Mouse (Mus musculus): ENCODE measurements at regions not wholly inside any gene's neighbourhood (a gene's known extent, or its start where the extent isn't known, plus 50 kb on each side); places are given as distances from the start of the nearest gene placed in this dataset.

GRCm38 (mm10) chr2:142559946-142560345, 341.4 kb downstream of the Kif16b start:
- TF ChIP-seq CTCF (conservative IDR thresholded peaks at IDR 0.05; ENCODE audit: insufficient read depth, insufficient read length, low read depth, low read length) = no peak
- TF ChIP-seq POLR2A (IDR thresholded peaks at IDR 0.05; ENCODE audit: low read depth, low read length) = no peak

Data from kidney, adult 2 months (tissue).